Mouse (Mus musculus) cerebellum, adult 11 months (tissue): ENCODE results near the gene BC030867.
A peak's percentile ranks its signal among the peaks of the same experiment; 100 is the strongest.
"Not testable (repeated sequence)": the region's sequence is repeated elsewhere in the genome, so short reads cannot be mapped to it uniquely, and the experiment has no call there.

ENCODE experiments used
- DNase-seq: peaks from one replicate; pipeline ENCODE4 v3.0.0; 2022

BC030867 gene

GRCm38 (mm10) chr11:102258095-102258494, 9.4 kb downstream of the BC030867 start:
- DNase-seq, result no peak

GRCm38 (mm10) chr11:102258521-102258920, 9.8 kb downstream of the BC030867 start:
- DNase-seq, result no peak

GRCm38 (mm10) chr11:102263211-102263610, 14.5 kb downstream of the BC030867 start:
- DNase-seq, result no peak

- peak; percentile 40 for DNase-seq
Measured at GRCm38 (mm10) chr11:102265816-102266215, 17.1 kb downstream of the BC030867 start.

- no peak for DNase-seq
Measured at GRCm38 (mm10) chr11:102266631-102267355, 18.1 kb downstream of the BC030867 start.

GRCm38 (mm10) chr11:102267480-102267879, 18.8 kb downstream of the BC030867 start:
- peak; percentile 68 for DNase-seq

GRCm38 (mm10) chr11:102268520-102269244, 20.0 kb downstream of the BC030867 start, which contains the start of gene Asb16:
TSS of gene Asb16 (plus strand) at chr11:102268743.
- no peak for DNase-seq

GRCm38 (mm10) chr11:102276411-102276915, 27.8 kb downstream of the BC030867 start:
- no peak for DNase-seq

GRCm38 (mm10) chr11:102277754-102278153, 29.1 kb downstream of the BC030867 start:
- no peak for DNase-seq

- DNase-seq, result no peak
Measured at GRCm38 (mm10) chr11:102279595-102279994, 30.9 kb downstream of the BC030867 start.

- DNase-seq, result not testable (repeated sequence)
Measured at GRCm38 (mm10) chr11:102280267-102280666, 31.6 kb downstream of the BC030867 start.

GRCm38 (mm10) chr11:102283922-102284321, 35.2 kb downstream of the BC030867 start:
- no peak for DNase-seq

GRCm38 (mm10) chr11:102284501-102285094, 35.9 kb downstream of the BC030867 start, which contains the start of gene Tmub2:
TSS of gene Tmub2 (plus strand) at chr11:102284931.
- DNase-seq, result peak; percentile 95

- DNase-seq, result no peak
Measured at GRCm38 (mm10) chr11:102285095-102285834, 36.6 kb downstream of the BC030867 start.

GRCm38 (mm10) chr11:102287485-102287884, 38.8 kb downstream of the BC030867 start:
- DNase-seq, result no peak

- DNase-seq, result no peak
Measured at GRCm38 (mm10) chr11:102288027-102288804, 39.5 kb downstream of the BC030867 start.

GRCm38 (mm10) chr11:102288913-102289312, 40.2 kb downstream of the BC030867 start:
- DNase-seq, result no peak

GRCm38 (mm10) chr11:102289511-102290100, 40.9 kb downstream of the BC030867 start:
- no peak for DNase-seq

- no peak for DNase-seq
Measured at GRCm38 (mm10) chr11:102290141-102290540, 41.5 kb downstream of the BC030867 start.

- no peak for DNase-seq
Measured at GRCm38 (mm10) chr11:102291051-102291535, 42.4 kb downstream of the BC030867 start.

GRCm38 (mm10) chr11:102293971-102294370, 45.3 kb downstream of the BC030867 start:
- DNase-seq, result no peak
